Mouse (Mus musculus) T-helper 17 cell (primary cell): Measurements from ENCODE around the gene Prss16.

Experiments used
- in situ Hi-C, 2 experiments: fragments of 300-600 bp; cut with MboI, MseI; formaldehyde crosslinking; loops; 1 replicate in 1 of 2; 2 replicates in 1 of 2; pipeline ENCODE4 v1.15.1; 2025; ENCODE audit warnings: high pct_unique_total_duplicates in 2 of 2

The Prss16 gene

GRCm38 (mm10) chr13:22009642-22010041, at the start of gene Prss16:
Gene Prss16, minus strand, starts transcription at chr13:22009742.
- in situ Hi-C loops, result loop anchor here in 1 of 2 experiments (5.0 kb wide), 1 partner anchor 42 kb away; no protein-coding TSS in a partner anchor

GRCm38 (mm10) chr13:22053754-22054153, 44.2 kb upstream of the Prss16 start:
- in situ Hi-C loops, result loop anchor here in 1 of 2 experiments (5.0 to 25.0 kb wide), 2 partner anchors 516 to 1244 kb away; partner anchors contain the start of genes Olfr1366 and Zkscan8

GRCm38 (mm10) chr13:22051523-22051859, 41.9 kb upstream of the Prss16 start:
- in situ Hi-C loops, result loop anchor here in 1 of 2 experiments (5.0 to 25.0 kb wide), 2 partner anchors 514 to 1246 kb away; partner anchors contain the start of genes Olfr1366 and Zkscan8

GRCm38 (mm10) chr13:22050591-22051522, 41.3 kb upstream of the Prss16 start:
- in situ Hi-C loops, result loop anchor here in 1 of 2 experiments (5.0 to 25.0 kb wide), 2 partner anchors 514 to 1246 kb away; partner anchors contain the start of genes Olfr1366 and Zkscan8

GRCm38 (mm10) chr13:22049737-22050440, 40.3 kb upstream of the Prss16 start:
- in situ Hi-C loops, result loop anchor here (5.0 to 25.0 kb wide), 6 partner anchors 318 to 1505 kb away; partner anchors contain the start of genes Hist1h1d (in 1 of the 2), Hist1h4f (in 1 of the 2), Olfr1366 (in 1 of the 2) and Zkscan8 (in 1 of the 2)

- in situ Hi-C loops, result loop anchor here (5.0 to 10.0 kb wide), 4 partner anchors 317 to 1506 kb away; partner anchors contain the start of genes Hist1h1d (in 1 of the 2) and Hist1h4f (in 1 of the 2)
These were observed 39.5 kb upstream of the Prss16 start for GRCm38 (mm10) chr13:22049041-22049440.

GRCm38 (mm10) chr13:22045311-22045710, 35.8 kb upstream of the Prss16 start:
- in situ Hi-C loops, result loop anchor here (5.0 to 10.0 kb wide), 4 partner anchors 313 to 1509 kb away; partner anchors contain the start of genes Hist1h1d (in 1 of the 2) and Hist1h4f (in 1 of the 2)

- in situ Hi-C loops, result loop anchor here (5.0 to 10.0 kb wide), 5 partner anchors 312 to 1638 kb away; partner anchors contain the start of genes Hist1h1d (in 1 of the 2), Hist1h2ac (in 1 of the 2), Hist1h2bc (in 1 of the 2) and Hist1h4f (in 1 of the 2)
These were observed 35.1 kb upstream of the Prss16 start for GRCm38 (mm10) chr13:22044432-22045155.

- in situ Hi-C loops, result loop anchor here (5.0 to 10.0 kb wide), 2 partner anchors 1511 to 1639 kb away; partner anchors contain the start of genes Hist1h1d (in 1 of the 2), Hist1h2ac (in 1 of the 2), Hist1h2bc (in 1 of the 2) and Hist1h4f (in 1 of the 2)
These were observed 34.2 kb upstream of the Prss16 start for GRCm38 (mm10) chr13:22043503-22044431.

- in situ Hi-C loops, result loop anchor here (5.0 to 10.0 kb wide), 2 partner anchors 1512 to 1639 kb away; partner anchors contain the start of genes Hist1h1d (in 1 of the 2), Hist1h2ac (in 1 of the 2), Hist1h2bc (in 1 of the 2) and Hist1h4f (in 1 of the 2)
These were observed 33.3 kb upstream of the Prss16 start, which contains the start of the genes Hist1h2ag and Hist1h2bj for GRCm38 (mm10) chr13:22042568-22043502. Gene Hist1h2ag, minus strand, starts transcription at chr13:22042944. Gene Hist1h2bj, plus strand, starts transcription at chr13:22043214.

GRCm38 (mm10) chr13:22041651-22042567, 32.4 kb upstream of the Prss16 start:
- in situ Hi-C loops, result loop anchor here (5.0 to 10.0 kb wide), 2 partner anchors 1513 to 1640 kb away; partner anchors contain the start of genes Hist1h1d (in 1 of the 2), Hist1h2ac (in 1 of the 2), Hist1h2bc (in 1 of the 2) and Hist1h4f (in 1 of the 2)

- in situ Hi-C loops, result loop anchor here (5.0 to 10.0 kb wide), 2 partner anchors 1514 to 1641 kb away; partner anchors contain the start of genes Hist1h1d (in 1 of the 2), Hist1h2ac (in 1 of the 2), Hist1h2bc (in 1 of the 2) and Hist1h4f (in 1 of the 2)
These were observed 31.6 kb upstream of the Prss16 start, which contains the start of gene Hist1h4i for GRCm38 (mm10) chr13:22041142-22041536. Gene Hist1h4i, minus strand, starts transcription at chr13:22041362.

- in situ Hi-C loops, result loop anchor here (5.0 to 10.0 kb wide), 2 partner anchors 1514 to 1642 kb away; partner anchors contain the start of genes Hist1h1d (in 1 of the 2), Hist1h2ac (in 1 of the 2), Hist1h2bc (in 1 of the 2) and Hist1h4f (in 1 of the 2)
These were observed 31.1 kb upstream of the Prss16 start for GRCm38 (mm10) chr13:22040464-22041141.

- in situ Hi-C loops, result loop anchor here (5.0 to 10.0 kb wide), 7 partner anchors 215 to 1707 kb away; partner anchors contain the start of genes Hist1h2bb (in 2 of the 2), Hist1h3c (in 2 of the 2), Hist1h1d (in 1 of the 2) and Hist1h2ac (in 1 of the 2)
These were observed 30.5 kb upstream of the Prss16 start for GRCm38 (mm10) chr13:22039951-22040463.

GRCm38 (mm10) chr13:22039364-22039763, 29.8 kb upstream of the Prss16 start:
- in situ Hi-C loops, result loop anchor here (5.0 to 10.0 kb wide), 5 partner anchors 215 to 1708 kb away; partner anchors contain the start of genes Hist1h2bb (in 2 of the 2), Hist1h3c (in 2 of the 2), Hist1h2ad (in 1 of the 2) and Hist1h2ae (in 1 of the 2)
